Mouse (Mus musculus) ovary, postnatal 10 days (tissue): ENCODE measurements at regions not wholly inside any gene's neighbourhood (a gene's known extent, or its start where the extent isn't known, plus 50 kb on each side); places are given as distances from the start of the nearest gene placed in this dataset.
"Not testable (repeated sequence)": the region's sequence is repeated elsewhere in the genome, so short reads cannot be mapped to it uniquely, and the experiment has no call there.

ENCODE experiments used
- DNase-seq: peaks from one replicate; pipeline ENCODE4 v3.0.0; 2022; ENCODE audit warnings: low spot score

- not testable (repeated sequence) for DNase-seq
These were observed 97.7 kb upstream of the Zcchc13 start for GRCm38 (mm10) chrX:103532620-103533199.

GRCm38 (mm10) chrX:103533306-103533705 lies 97.1 kb upstream of the Zcchc13 start:
- no peak for DNase-seq

GRCm38 (mm10) chrX:103533831-103534230 lies 96.6 kb upstream of the Zcchc13 start:
- no peak for DNase-seq

GRCm38 (mm10) chrX:103546490-103547202 lies 83.7 kb upstream of the Zcchc13 start:
- DNase-seq = no peak

GRCm38 (mm10) chrX:103551304-103551703 lies 79.1 kb upstream of the Zcchc13 start:
- DNase-seq = no peak

- no peak for DNase-seq
These were observed 77.2 kb upstream of the Zcchc13 start for GRCm38 (mm10) chrX:103553196-103553595.

GRCm38 (mm10) chrX:103553605-103554004 lies 76.8 kb upstream of the Zcchc13 start:
- DNase-seq = no peak

GRCm38 (mm10) chrX:103555041-103555986 lies 75.1 kb upstream of the Zcchc13 start:
- not testable (repeated sequence) for DNase-seq

- DNase-seq = no peak
These were observed 74.3 kb upstream of the Zcchc13 start for GRCm38 (mm10) chrX:103556046-103556445.

GRCm38 (mm10) chrX:103556681-103557490 lies 73.5 kb upstream of the Zcchc13 start:
- no peak for DNase-seq

- no peak for DNase-seq
These were observed 72.9 kb upstream of the Zcchc13 start for GRCm38 (mm10) chrX:103557496-103557895.

- peak; percentile 21 for DNase-seq
These were observed 66.7 kb upstream of the Zcchc13 start for GRCm38 (mm10) chrX:103563531-103564246.

- no peak for DNase-seq
These were observed 57.0 kb upstream of the Zcchc13 start for GRCm38 (mm10) chrX:103573344-103573743.

GRCm38 (mm10) chrX:103579484-103579883 lies 50.9 kb upstream of the Zcchc13 start:
- no peak for DNase-seq
